Mouse (Mus musculus): ENCODE measurements around the gene Ech1. TPM values are rescaled to one million over a fixed set of nuclear protein-coding genes. Genes with fewer than 3 reads are reported as not detected.
A peak's percentile ranks its signal among the peaks of the same experiment; 100 is the strongest.

The Ech1 gene
- total and polyA plus RNA-seq, 2 experiments from 2014 or later: 806 to 823 TPM

DNA sequence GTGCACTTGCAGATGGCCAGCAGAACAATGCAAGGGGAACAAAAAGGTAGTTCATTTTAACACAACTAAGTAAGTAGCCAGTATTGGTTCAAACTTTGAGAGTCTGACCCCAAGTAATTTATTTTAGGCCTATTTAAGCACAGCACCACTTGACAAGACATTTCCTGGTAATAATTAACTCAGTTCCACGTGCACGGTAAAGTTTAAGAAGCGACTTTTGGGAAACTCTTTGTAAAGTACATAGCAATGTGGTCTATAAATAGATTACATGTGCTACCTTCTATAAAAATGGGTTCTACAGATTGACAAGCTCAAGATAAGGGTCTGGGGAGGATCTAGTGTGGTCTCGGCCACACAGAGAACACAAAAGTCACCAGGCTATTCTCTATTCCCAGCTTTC, 21.3 kb upstream of the Ech1 start:
- no peak for DNase-seq (ENCODE audit: low spot score)
- no peak for TF ChIP-seq EP300 (IDR thresholded peaks at IDR 0.05; ENCODE audit: low read depth)
- TF ChIP-seq CTCF (IDR thresholded peaks at IDR 0.05; ENCODE audit: low read depth): no peak
- Histone ChIP-seq H3K9me3 (replicated peaks; ENCODE audit: control insufficient read depth, low read length) (no peaks in the 10 kb centered on the region), H3K36me3 (replicated peaks; ENCODE audit: control insufficient read depth, insufficient read depth, low read length) (no peaks in the 10 kb centered on the region), H3K9ac (replicated peaks; ENCODE audit: low read depth, low read length) (no peak overlapping the region), H3K27ac (ENCODE audit: low read depth) (peak overlapping the region; percentile 90), H3K27me3 (ENCODE audit: control insufficient read depth, insufficient read depth, low read length) (no peaks in the 10 kb centered on the region), H3K4me1 (ENCODE audit: control insufficient read depth, insufficient read depth) (peaks cover 33% of the 10 kb centered on the region), H3K4me2 (ENCODE audit: low read depth, low read length) (no peak overlapping the region), H3K4me3 (ENCODE audit: low read depth, low read length) (no peak overlapping the region)
- ATAC-seq (ENCODE audit: insufficient read depth, low read depth): no peak
- 36% methylated on average over 4 of the region's 4 CpGs for WGBS

DNA sequence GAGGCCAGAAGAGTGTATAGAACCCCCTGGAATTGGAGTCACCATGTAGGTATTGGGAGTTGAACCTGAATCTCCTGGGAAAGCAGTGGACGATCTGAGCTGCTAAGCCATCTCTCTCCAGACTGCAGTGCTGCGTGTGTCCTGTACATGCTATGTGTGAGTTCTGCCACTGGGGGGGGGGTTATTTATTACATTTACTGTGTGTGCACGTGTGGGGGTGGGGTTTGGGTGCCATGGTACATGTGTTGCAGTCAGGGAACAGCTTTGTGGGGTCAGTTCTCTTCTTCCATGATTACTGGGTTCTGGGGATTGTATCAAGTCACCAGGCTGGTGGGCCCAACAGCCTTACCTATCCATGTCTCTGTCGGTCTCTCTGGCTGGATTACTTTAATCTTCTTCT, 18.1 kb upstream of the Ech1 start:
- ATAC-seq (ENCODE audit: insufficient read depth, low read depth) (no peak), DNase-seq (ENCODE audit: low spot score) (no peak)
- WGBS: 57% methylated on average over 4 of the region's 4 CpGs
- no peaks in the 10 kb centered on the region for H3K27me3 ChIP-seq (ENCODE audit: control insufficient read depth, insufficient read depth, low read length)
- TF ChIP-seq CTCF (IDR thresholded peaks at IDR 0.05; ENCODE audit: low read depth) (no peak), EP300 (IDR thresholded peaks at IDR 0.05; ENCODE audit: low read depth) (no peak)
- 0 out of 2 replicates have a peak, but pooled peaks cover under 1% of the 10 kb centered on the region for H3K36me3 ChIP-seq (replicated peaks; ENCODE audit: control insufficient read depth, insufficient read depth, low read length)
- no peak overlapping the region for H3K9ac ChIP-seq (replicated peaks; ENCODE audit: low read depth, low read length)
- peaks cover 34% of the 10 kb centered on the region for H3K4me1 ChIP-seq (ENCODE audit: control insufficient read depth, insufficient read depth)
- H3K27ac ChIP-seq (ENCODE audit: low read depth): peak overlapping the region; percentile 61; the same call in 1 of the 2 replicates
- H3K4me3 ChIP-seq (ENCODE audit: low read depth, low read length): no peak overlapping the region
- no peaks in the 10 kb centered on the region for H3K9me3 ChIP-seq (replicated peaks; ENCODE audit: control insufficient read depth, low read length)
- no peak overlapping the region for H3K4me2 ChIP-seq (ENCODE audit: low read depth, low read length)

DNA sequence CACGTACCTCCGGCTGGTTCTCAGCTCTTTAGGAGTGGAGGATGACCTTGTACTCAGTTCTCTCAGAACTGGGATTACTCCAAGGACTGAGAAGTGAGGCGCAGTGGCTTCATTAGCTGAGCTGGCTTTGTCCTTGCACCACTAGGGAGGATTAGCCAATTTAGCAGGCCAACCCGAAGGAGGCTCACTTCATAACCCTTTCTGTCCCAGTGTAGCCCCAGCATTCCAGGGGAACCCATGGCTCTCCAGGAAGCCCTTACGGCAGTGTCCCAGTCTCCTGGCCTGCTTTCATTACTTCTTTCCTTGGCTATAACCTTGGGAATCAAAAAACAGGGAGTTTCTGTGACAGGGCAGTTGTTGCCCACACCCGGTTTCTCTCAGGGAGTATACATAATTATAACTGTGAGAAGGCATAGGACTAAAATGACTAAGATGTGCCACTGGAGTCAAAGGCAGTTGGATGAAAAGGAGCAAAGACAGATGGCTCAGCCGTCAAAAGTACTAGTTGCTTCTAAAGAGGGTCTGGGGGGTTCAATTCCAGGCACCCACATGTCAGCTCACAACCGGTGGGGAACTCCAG, 17.3 kb upstream of the Ech1 start:
- peak overlapping the region; percentile 100 for H3K27ac ChIP-seq (ENCODE audit: low read depth)
- peak overlapping the region; percentile 82 for H3K4me3 ChIP-seq (ENCODE audit: low read depth, low read length)
- H3K4me1 ChIP-seq (ENCODE audit: control insufficient read depth, insufficient read depth): peaks cover 38% of the 10 kb centered on the region
- peak overlapping the region; percentile 85 for H3K4me2 ChIP-seq (ENCODE audit: low read depth, low read length)
- no peaks in the 10 kb centered on the region for H3K9me3 ChIP-seq (replicated peaks; ENCODE audit: control insufficient read depth, low read length)
- ATAC-seq (ENCODE audit: insufficient read depth, low read depth) (no peak), DNase-seq (ENCODE audit: low spot score) (no peak)
- H3K27me3 ChIP-seq (ENCODE audit: control insufficient read depth, insufficient read depth, low read length): no peaks in the 10 kb centered on the region
- 31% methylated on average over 7 of the region's 8 CpGs for WGBS
- no peak for TF ChIP-seq EP300 (IDR thresholded peaks at IDR 0.05; ENCODE audit: low read depth)
- no peak for TF ChIP-seq CTCF (IDR thresholded peaks at IDR 0.05; ENCODE audit: low read depth)
- 0 out of 2 replicates have a peak, but pooled peaks cover 8% of the 10 kb centered on the region for H3K36me3 ChIP-seq (replicated peaks; ENCODE audit: control insufficient read depth, insufficient read depth, low read length)
- peak overlapping the region; percentile 96 for H3K9ac ChIP-seq (replicated peaks; ENCODE audit: low read depth, low read length)

DNA sequence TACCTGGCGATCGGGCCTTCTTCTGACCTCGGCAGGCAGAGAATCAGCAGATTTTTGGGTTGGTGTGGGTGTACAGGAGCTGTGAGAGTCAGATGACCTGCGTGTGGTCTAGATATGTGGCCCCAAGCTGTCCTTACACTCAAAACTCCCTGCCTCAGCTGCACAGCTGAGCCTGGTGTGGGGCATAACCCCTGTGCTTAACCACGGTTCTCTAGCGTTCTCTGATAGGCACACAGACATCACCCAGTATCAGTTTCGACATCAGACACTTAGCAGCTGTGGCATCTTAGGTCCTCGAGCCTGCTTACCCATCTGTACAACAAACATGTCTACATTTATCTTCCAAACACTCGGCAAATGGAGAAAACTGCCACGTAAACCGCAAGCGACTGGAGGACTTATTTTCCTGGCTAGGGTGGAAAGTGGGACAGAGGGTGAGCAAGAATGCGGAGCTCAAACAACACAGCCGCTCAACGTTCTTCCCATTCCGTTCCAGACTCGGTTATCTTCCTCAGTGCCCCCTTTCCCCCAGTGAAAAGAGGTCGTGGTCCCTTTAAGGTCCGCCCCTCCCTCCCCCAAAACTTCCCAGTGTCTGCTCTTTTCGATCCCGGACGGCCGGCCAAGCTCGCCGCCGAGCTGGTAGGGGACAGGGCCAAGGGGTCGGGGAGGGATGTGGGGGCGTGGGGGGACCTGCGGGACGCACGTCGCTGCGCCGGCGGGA, 16.6 kb upstream of the Ech1 start, which contains the start of gene Hnrnpl:
Gene Hnrnpl, plus strand, starts transcription at position 321 of the 721 bp plus-strand sequence.
- Histone ChIP-seq H3K4me1 (ENCODE audit: control insufficient read depth, insufficient read depth) (peaks cover 38% of the 10 kb centered on the region), H3K9me3 (replicated peaks; ENCODE audit: control insufficient read depth, low read length) (no peaks in the 10 kb centered on the region), H3K27ac (ENCODE audit: low read depth) (peak within 1 kb of the TSS; percentile 100), H3K36me3 (replicated peaks; ENCODE audit: control insufficient read depth, insufficient read depth, low read length) (peaks cover 14% of the 10 kb centered on the region), H3K9ac (replicated peaks; ENCODE audit: low read depth, low read length) (peak within 1 kb of the TSS; percentile 96), H3K4me3 (ENCODE audit: low read depth, low read length) (peak within 1 kb of the TSS; percentile 82), H3K4me2 (ENCODE audit: low read depth, low read length) (peak within 1 kb of the TSS; percentile 85), H3K27me3 (ENCODE audit: control insufficient read depth, insufficient read depth, low read length) (no peaks in the 10 kb centered on the region)
- TF ChIP-seq EP300 (IDR thresholded peaks at IDR 0.05; ENCODE audit: low read depth): no peak
- TF ChIP-seq CTCF (IDR thresholded peaks at IDR 0.05; ENCODE audit: low read depth): no peak
- ATAC-seq (ENCODE audit: insufficient read depth, low read depth) (peak; percentile 10), DNase-seq (ENCODE audit: low spot score) (peak; percentile 84)
- WGBS: 1% methylated on average over 34 of the region's 35 CpGs

DNA sequence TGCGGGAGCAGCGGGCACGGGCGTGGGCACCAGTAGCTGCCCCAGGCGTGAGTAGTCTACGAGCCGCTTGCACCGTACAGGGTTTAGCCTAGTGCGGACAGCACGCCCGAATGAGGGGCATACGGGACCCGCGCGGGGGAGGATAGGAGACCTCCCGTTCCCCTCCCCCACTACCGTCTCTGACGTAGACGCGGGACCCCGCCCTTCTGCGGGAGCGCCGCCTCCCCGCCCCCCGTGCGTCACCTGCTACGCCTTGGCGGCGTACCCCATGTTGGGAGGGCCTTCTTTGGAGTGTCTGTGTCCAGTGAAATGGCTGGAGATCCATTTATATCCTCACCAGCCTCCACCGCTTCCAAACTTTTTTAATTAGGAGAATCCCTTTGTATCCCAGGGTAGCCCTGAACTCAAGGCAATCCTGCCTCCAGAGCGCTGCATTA, 16.0 kb upstream of the Ech1 start:
- DNase-seq (ENCODE audit: low spot score): peak; percentile 91
- ATAC-seq (ENCODE audit: insufficient read depth, low read depth): peak; percentile 66
- Histone ChIP-seq H3K36me3 (replicated peaks; ENCODE audit: control insufficient read depth, insufficient read depth, low read length) (peaks cover 20% of the 10 kb centered on the region), H3K4me3 (ENCODE audit: low read depth, low read length) (peak overlapping the region; percentile 82), H3K9me3 (replicated peaks; ENCODE audit: control insufficient read depth, low read length) (no peaks in the 10 kb centered on the region), H3K9ac (replicated peaks; ENCODE audit: low read depth, low read length) (peak overlapping the region; percentile 96), H3K4me1 (ENCODE audit: control insufficient read depth, insufficient read depth) (peaks cover 33% of the 10 kb centered on the region), H3K27me3 (ENCODE audit: control insufficient read depth, insufficient read depth, low read length) (no peaks in the 10 kb centered on the region), H3K27ac (ENCODE audit: low read depth) (peak overlapping the region; percentile 100), H3K4me2 (ENCODE audit: low read depth, low read length) (peak overlapping the region; percentile 85)
- 0% methylated on average over 28 of the region's 32 CpGs for WGBS
- TF ChIP-seq CTCF (IDR thresholded peaks at IDR 0.05; ENCODE audit: low read depth) (no peak), EP300 (IDR thresholded peaks at IDR 0.05; ENCODE audit: low read depth) (0 out of 2 replicates have a peak, but pooled peaks have one; percentile 22)

All from heart, postnatal 0 days (tissue).